Mouse (Mus musculus): ENCODE results near the gene Gm42674.

DNA sequence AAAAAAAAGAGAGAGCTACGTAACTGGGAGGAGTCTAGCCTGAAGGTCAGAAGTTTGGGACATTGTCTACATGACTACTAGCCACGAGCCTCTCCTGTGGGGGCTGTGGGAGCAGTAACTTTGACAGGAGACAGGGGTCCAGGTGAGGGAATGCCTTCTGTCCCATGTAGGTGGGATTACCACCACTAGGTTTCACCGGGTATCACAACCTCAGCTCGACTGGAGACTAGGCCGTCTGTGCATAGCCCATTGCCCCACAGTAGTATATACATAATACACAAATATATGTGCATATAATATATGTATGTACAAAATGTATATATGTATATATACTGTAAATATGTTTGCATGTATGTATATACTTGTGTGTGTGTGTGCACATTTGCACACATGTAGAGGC lies 20.6 kb upstream of the Gm42674 start:
- TF ChIP-seq CTCF (IDR thresholded peaks at IDR 0.05; ENCODE audit: extremely low read depth, insufficient read depth, low read length) (no peak), POLR2A (IDR thresholded peaks at IDR 0.05; ENCODE audit: extremely low read depth, insufficient read depth, low read length) (no peak)

Data from cortical plate, adult 2 months (tissue).